Mouse (Mus musculus) layer of hippocampus, adult 2 months (tissue): ENCODE results near the gene Ngdn. TPM values are rescaled to one million over a fixed set of nuclear protein-coding genes. Genes with fewer than 3 reads are reported as not detected.

Source experiments
- DNase-seq, 2 experiments: peaks; one replicate each; pipeline ENCODE4 v3.0.0; 2022; ENCODE audit warnings: low spot score in 2 of 2
- H3K27ac ChIP-seq: fragments of 200-600 bp; 2 replicates; pipeline ENCODE4 v1.8.1; 2022
- H3K4me3 ChIP-seq: fragments of 200-600 bp; 2 replicates; pipeline ENCODE4 v1.8.1; 2022; ENCODE audit warnings: mild to moderate bottlenecking
- CTCF ChIP-seq: fragments of 200-600 bp; conservative IDR thresholded peaks from 2 replicates; pipeline ENCODE4 v1.8.1; 2022; ENCODE audit warnings: antibody characterized with exemption, mild to moderate bottlenecking, moderate library complexity
- microRNA-seq, 2 experiments: library from miRNA; unstranded; fragments of <30 nt; microRNA quantifications; one replicate each; pipeline ENCODE4 v1.2.0; 2021
- total RNA-seq, 2 experiments: library from RNA; stranded (reverse); gene quantifications; 2 replicates each; pipeline ENCODE4 v1.2.3; 2021

Gene Ngdn
- total RNA-seq, 2 experiments from 2014 or later: 30.3 to 34.9 TPM

DNA sequence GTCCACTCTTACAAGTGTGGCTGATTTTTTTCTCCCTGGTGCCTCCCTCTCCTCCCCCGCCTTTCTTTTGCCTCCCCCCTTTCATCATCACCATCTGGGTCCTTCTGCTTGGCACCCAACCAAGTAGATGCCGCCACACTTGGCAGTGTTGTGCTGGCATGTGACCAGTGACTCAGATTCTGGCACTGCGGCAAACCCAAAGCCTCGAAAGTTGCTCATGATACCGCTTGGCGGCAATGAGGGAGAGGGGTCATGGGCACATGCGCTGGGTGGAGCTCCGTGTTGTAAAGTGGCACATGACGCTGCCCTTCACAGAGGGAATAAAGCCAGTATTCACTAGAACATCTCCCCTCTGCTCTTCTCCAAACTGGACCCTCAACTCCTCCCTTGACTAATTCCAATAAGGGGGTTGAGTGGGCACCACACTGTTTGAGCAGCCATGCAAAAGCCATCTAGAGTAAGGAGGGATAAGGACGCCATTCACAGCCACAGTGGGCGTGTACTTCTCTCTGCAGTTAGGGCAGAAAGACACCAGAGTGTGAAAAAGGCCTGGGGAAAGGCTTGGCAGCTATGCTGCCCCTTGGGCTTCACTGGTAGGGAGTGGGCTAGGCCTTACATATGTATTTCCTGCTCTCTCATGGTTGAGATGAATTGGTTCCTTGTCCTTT, 40.0 kb downstream of the Ngdn start:
- Histone ChIP-seq H3K4me3 (peak overlapping the region; percentile 47), H3K27ac (peak overlapping the region; percentile 92)
- peak; percentile 52 for TF ChIP-seq CTCF
- peak; percentile 91 to 92 for DNase-seq

DNA sequence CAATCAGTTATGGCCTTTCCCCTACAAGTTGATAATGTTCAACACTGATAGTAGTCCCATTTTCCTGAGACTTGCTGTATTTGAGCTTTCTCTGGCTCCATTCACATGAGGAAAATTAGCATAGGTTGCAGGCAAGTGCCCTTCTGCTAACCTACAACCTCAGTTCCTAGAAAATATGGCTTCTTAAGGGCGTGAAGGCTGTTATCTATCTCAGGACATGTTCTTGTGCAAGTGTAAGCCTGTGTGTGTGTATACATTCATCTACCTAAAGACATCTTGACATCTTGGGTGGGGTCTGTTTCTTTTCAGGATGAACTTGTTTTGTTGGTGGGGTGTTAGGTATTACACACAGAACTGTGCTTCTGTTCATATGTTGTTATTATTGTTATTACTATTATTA, 43.8 kb downstream of the Ngdn start:
- Histone ChIP-seq H3K27ac (peak overlapping the region; percentile 63; the same call in 1 of the 2 replicates), H3K4me3 (no peak overlapping the region)
- TF ChIP-seq CTCF: no peak
- DNase-seq: no peak

DNA sequence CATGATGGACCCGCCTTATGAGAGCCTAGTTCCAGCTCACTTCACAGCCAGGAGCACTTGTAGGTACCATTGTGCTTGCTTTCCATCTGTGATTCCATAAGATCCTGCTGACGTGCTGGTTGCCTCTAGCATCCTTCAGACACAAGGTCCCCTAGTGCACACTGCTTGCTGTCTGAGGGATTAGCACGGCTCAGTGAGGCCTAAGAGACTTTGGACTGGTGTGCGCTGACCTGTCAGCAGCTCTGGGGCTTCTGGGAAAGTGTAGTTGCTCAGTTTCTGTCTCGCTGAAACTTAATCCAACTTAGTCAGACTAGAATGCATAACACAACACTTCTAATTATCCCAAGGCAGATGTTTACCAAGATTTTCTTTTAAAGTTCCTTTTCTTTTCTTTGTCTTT, 44.7 kb downstream of the Ngdn start:
- no peak overlapping the region for H3K4me3 ChIP-seq
- TF ChIP-seq CTCF: no peak

DNA sequence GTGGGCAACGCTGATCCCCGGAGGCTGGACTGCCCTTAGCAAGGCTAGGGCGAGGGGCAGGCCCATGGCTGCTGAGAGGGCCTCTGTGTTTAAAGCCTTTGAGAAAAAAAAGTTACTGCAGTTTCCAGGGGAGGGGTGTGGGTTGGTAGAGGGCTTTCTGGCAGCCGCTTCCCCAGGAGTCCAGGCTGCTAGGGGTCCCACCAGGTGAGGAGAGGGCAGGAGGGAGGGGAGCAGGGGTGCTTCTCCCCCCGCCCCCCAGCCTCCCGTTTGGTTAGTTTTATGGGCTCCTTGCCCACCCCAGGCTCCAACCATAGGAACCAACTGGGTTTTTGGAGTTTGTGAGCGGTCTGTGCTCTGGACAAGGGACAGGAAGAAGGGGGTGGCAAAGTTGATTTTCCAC, 46.6 kb downstream of the Ngdn start:
- TF ChIP-seq CTCF: no peak
- no peak for DNase-seq
- H3K27ac ChIP-seq: peak overlapping the region; percentile 69
- no peak overlapping the region for H3K4me3 ChIP-seq

More for the DNA sequence above, 44.7 kb downstream of the Ngdn start:
- peak overlapping the region; percentile 63 for H3K27ac ChIP-seq
- no peak for DNase-seq

DNA sequence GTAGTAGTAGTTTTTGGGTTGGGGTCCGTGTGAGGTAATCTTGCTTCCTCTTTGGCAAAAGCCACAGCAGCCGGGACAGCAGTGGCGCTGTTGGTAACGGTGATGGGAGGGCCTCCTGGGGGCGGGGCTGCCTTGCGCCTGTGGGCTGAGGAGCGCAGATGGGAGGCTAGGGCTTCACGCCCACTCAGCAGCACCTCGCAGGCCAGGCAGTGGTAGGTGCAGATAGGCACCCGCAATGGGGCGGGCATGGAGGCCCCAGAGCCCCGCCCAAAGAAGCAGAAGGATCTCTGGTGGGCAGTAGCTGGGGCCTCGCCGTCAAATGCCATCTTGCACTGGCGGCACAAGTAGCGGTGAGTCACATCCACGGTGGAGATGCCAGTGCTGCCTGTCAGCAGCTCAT, 47.4 kb downstream of the Ngdn start:
- DNase-seq: peak; percentile 65 to 67
- Histone ChIP-seq H3K4me3 (no peak overlapping the region), H3K27ac (peak overlapping the region; percentile 69)
- TF ChIP-seq CTCF: no peak

DNA sequence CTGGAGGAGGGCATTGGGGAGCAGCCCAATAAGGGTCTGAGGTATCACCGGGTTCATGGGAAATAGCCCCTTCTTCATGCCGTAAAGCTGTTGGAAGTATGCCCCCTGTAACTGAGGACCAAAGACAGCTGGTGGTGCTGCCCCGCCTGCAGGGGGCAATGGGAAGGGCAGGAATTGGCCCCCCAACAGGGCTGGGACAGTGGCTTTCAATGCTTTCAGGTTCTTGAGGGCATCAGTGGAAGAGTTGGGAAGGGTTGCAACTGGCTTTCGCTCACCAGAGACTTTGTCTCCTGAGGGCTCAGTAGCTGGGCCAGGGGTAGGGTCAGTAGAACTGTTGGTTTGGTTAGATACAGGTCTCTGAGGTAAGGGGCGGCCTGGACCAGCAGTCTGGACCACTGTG, 47.9 kb downstream of the Ngdn start:
- Histone ChIP-seq H3K4me3 (no peak overlapping the region; the same call in 1 of the 2 replicates), H3K27ac (peak overlapping the region; percentile 69)
- TF ChIP-seq CTCF: no peak
- DNase-seq: no peak

DNA sequence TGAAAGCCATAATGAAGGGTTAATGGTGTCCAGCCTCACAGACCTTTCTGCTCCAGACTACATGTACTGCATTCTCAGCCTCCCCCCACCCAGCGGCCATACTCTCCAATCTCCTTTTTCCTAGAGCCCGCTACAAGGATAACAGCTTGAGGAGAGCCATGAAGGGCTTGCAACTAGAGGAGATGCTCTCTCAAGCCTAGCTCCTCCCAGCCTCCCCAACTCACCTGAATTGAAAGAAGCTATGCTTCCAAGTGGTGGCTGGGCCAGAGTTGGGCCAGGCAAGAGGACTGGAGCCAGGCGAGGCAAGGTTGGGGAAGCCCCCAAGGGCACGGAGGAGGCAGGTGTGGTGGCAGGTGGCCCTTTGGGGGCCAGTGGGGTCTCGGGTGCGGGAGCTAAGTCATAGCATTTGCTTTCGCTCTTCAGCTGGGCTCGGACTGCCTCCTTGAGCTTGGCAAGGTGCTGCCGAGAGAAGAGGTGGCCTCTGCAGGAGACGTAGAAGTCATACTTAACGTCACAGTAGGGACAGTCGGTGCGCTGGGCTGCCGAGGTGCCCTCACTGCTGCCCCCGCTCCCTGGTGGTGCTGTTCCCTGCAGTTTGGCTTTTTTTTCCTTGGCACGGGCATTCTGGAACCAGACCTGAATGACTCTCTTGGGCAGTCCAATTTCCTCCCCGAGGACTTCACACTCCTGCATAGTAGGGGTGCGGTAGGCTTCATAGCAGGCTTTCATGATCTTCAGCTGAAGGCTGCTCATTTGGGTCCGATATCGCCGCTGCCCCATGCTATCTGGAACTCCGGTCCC, 48.5 kb downstream of the Ngdn start:
- Histone ChIP-seq H3K4me3 (no peak overlapping the region), H3K27ac (peak overlapping the region; percentile 69)
- TF ChIP-seq CTCF: peak; percentile 25; the same call in 1 of the 2 replicates
- DNase-seq: no peak

DNA sequence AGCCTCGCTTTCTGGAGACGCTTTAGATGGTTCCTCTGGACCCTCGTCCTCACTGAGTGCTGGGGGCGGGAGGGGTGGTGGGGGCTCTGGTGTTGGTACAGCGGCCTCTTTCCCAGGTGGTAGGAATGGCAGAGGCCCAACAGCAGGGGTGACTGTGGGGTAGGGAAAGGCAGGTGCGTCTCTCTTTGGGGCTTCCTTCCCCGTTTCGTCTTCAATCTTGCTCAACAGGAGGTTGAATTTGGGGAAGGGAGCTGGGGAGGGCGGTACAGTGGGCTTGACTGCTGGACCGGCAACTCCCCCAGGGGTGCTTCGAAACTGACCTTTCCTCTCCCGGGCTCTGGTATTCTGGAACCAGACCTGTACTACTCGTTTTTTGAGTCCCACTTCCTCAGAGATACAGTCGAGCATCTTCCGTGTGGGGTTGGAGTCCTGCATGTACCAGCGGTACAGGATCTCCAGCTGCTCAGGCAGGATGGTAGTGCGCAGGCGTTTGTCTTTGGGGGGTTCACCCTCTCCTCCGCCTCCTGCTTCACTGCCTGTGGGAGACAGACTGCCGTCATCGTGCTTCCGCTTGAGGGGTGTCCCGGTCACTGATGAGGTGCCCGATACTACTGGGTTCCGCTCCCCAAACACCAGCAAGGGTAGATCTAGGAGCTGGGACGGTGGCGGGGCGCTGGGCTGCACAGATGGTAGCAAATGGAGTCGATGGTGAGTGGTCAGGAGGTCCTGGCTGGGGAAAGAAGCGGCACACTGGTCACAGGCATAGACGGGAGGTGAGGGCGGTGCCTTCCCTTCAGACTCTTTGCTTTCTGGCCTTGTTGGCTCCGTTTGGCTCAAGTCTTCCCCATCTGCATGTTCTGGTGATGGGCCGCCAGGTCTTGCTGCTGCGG, 49.5 kb downstream of the Ngdn start:
- DNase-seq: no peak
- Histone ChIP-seq H3K27ac (peak overlapping the region; percentile 69), H3K4me3 (no peak overlapping the region)
- no peak for TF ChIP-seq CTCF

DNA sequence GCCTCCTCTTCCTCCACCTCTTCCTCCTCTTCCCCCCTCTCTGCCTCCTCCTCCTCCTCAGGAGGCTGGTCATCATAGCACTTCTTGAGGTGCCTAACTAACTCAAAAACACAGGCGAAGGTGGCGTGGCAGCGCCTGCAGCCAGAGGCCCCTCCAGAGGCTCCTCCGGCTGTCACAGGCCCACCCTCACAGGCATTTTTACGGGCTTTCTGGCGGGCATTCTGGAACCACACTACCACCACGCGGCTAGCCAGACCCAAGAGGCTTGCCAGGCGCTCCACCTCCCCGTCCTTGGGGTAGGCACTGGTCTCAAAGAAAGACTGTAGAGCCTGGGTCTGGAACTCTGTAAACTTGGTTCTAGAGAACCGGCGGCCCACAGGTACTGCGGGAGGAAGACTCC, 50.1 kb downstream of the Ngdn start:
- no peak overlapping the region for H3K4me3 ChIP-seq
- peak; percentile 17; the same call in 1 of the 2 replicates for TF ChIP-seq CTCF
- peak overlapping the region; percentile 69 for H3K27ac ChIP-seq
- no peak for DNase-seq

DNA sequence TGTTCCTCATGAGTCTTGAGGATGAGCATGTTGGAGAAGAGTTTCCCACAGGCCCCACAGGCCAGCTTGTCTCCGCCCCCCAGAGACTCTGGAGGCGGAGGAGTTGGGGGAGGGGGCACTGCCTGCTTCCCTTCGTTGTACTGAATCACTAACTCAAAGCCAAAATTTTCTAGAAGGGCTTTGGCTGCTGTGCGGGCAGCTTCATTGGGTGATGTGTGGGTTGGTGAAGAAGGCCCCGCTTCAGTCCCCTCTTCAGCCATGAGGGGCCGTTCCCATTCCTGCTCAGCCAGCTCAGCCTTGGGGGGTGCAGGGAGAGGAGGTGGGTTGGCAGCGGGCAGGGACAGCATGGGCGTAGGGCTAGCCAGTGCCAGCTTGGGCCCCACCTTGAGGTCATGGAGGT, 50.8 kb downstream of the Ngdn start:
- Histone ChIP-seq H3K27ac (peak overlapping the region; percentile 69), H3K4me3 (no peak overlapping the region)
- no peak for TF ChIP-seq CTCF
- no peak for DNase-seq

DNA sequence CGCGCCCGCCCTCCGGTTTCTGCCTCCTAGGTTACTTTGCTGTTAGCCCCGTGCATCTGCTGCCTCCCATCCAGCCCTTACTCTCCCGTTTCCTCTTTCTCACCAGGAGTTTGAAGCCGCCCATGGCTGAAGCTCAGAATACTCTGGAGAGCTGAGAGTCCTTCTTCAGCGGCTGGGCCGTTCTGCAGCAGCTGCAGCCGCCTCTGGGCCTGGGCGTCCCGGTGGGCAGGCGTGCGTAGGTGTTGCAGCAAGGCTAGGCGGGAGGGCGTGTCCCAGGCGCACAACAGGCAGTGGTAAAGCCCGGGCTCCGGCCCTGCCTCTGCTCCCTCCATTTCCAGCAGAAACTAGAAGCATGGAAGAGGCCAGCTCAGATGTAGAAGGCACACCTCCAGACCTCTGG, 56.5 kb downstream of the Ngdn start:
- Histone ChIP-seq H3K27ac (peak overlapping the region; percentile 72), H3K4me3 (no peak overlapping the region)
- no peak for DNase-seq
- no peak for TF ChIP-seq CTCF

Small RNAs within 50 kb of the gene (microRNA-seq; reads per million reads assigned to microRNA genes)
- 0 reads per million in 2 experiments for gene Mir208b

Other genes with a start within 250 kb of the Ngdn start
- 10 to 100 TPM; 49.4 to 54.1 TPM for gene Slc7a8, start 233.5 kb upstream of the Ngdn start, total RNA-seq
- not detected for gene Rnf212b, start 201.3 kb upstream of the Ngdn start, total RNA-seq
- gene Homez, start 144.5 kb upstream of the Ngdn start, total RNA-seq: 10 to 100 TPM; 22.0 to 22.2 TPM
- gene Ppp1r3e, start 137.9 kb upstream of the Ngdn start, total RNA-seq: 10 to 100 TPM; 22.1 to 24.3 TPM
- gene Bcl2l2, start 132.1 kb upstream of the Ngdn start, total RNA-seq: 100 to 1,000 TPM; 114 to 126 TPM
- 1 to 10 TPM; 1.0 to 9.4 TPM for gene Gm20521, start 132.0 kb upstream of the Ngdn start, total RNA-seq
- 100 to 1,000 TPM; 271 to 305 TPM for gene Pabpn1, start 123.0 kb upstream of the Ngdn start, total RNA-seq
- gene Slc22a17, start 102.3 kb upstream of the Ngdn start, total RNA-seq: 100 to 1,000 TPM; 666 to 700 TPM
- gene Efs, start 89.3 kb upstream of the Ngdn start, total RNA-seq: 10 to 100 TPM; 10.6 to 11.2 TPM
- gene Il25, start 82.8 kb upstream of the Ngdn start, total RNA-seq: not detected
- gene Cmtm5, start 79.2 kb upstream of the Ngdn start, total RNA-seq: 10 to 100 TPM; 66.9 to 78.4 TPM
- gene Myh6, start 48.5 kb upstream of the Ngdn start, total RNA-seq: 1 to 10 TPM; 2.5 to 3.0 TPM
- not detected for gene Gm17428, start 38.5 kb upstream of the Ngdn start, total RNA-seq
- gene Myh7, start 20.8 kb upstream of the Ngdn start, total RNA-seq: 1 to 10 TPM; 8.3 TPM
- 10 to 100 TPM; 55.5 to 67.3 TPM for gene Zfhx2, start 76.9 kb downstream of the Ngdn start, total RNA-seq
- gene Thtpa, start 79.3 kb downstream of the Ngdn start, total RNA-seq: 10 to 100 TPM; 19.3 to 23.7 TPM
- 10 to 100 TPM; 15.4 to 19.3 TPM for gene Ap1g2, start 91.1 kb downstream of the Ngdn start, total RNA-seq
- gene Jph4, start 101.5 kb downstream of the Ngdn start, total RNA-seq: 100 to 1,000 TPM; 453 to 476 TPM
- not detected for gene Dhrs2, start 206.6 kb downstream of the Ngdn start, total RNA-seq